Mouse (Mus musculus) hindbrain, embryonic 12.5 days (tissue): ENCODE data around the gene Usf1. TPM values are rescaled to one million over a fixed set of nuclear protein-coding genes. Genes with fewer than 3 reads are reported as not detected.

Source experiments
- ATAC-seq: fragments of 200-750 bp; cut with Nextera tagmentation; 2 replicates; pipeline ENCODE4 v1.8.0; 2017; ENCODE audit warnings: moderate TSS enrichment; ENCODE audit not compliant: low FRiP score
- H3K27ac ChIP-seq: fragments of 300-500 bp; sonication (generic); 2 replicates; pipeline ENCODE4 v1.5.1; 2016; ENCODE audit warnings: mild to moderate bottlenecking
- H3K27me3 ChIP-seq: fragments of 300-500 bp; sonication (generic); 2 replicates; pipeline ENCODE4 v1.6.1; 2016; ENCODE audit warnings: mild to moderate bottlenecking
- H3K36me3 ChIP-seq: fragments of 300-500 bp; sonication (generic); 2 replicates; pipeline ENCODE4 v1.6.1; 2016; ENCODE audit warnings: mild to moderate bottlenecking
- H3K4me1 ChIP-seq: fragments of 300-500 bp; sonication (generic); 2 replicates; pipeline ENCODE4 v1.6.1; 2016
- H3K4me2 ChIP-seq: fragments of 300-500 bp; sonication (generic); replicated peaks from 2 replicates; pipeline ENCODE4 v1.6.1; 2016; ENCODE audit warnings: mild to moderate bottlenecking
- H3K4me3 ChIP-seq: fragments of 300-500 bp; sonication (generic); 2 replicates; pipeline ENCODE4 v1.5.1; 2016; ENCODE audit warnings: mild to moderate bottlenecking
- H3K9ac ChIP-seq: fragments of 300-500 bp; sonication (generic); 2 replicates; pipeline ENCODE4 v1.6.1; 2016; ENCODE audit warnings: mild to moderate bottlenecking, moderate library complexity
- H3K9me3 ChIP-seq: fragments of 300-500 bp; sonication (generic); replicated peaks from 2 replicates; pipeline ENCODE4 v1.6.1; 2016; ENCODE audit warnings: mild to moderate bottlenecking
- WGBS: fragments of 180-500 bp; shearing (Covaris S2); methylation state at CpG from one replicate; pipeline ENCODE4 v1.1.7; 2016; 5-methylcytosine and 5-hydroxymethylcytosine counted together
- polyA plus RNA-seq: library from polyadenylated mRNA; unstranded; fragments of >200 nt; fragmentation: Nextera tagmentation; extraction: Ambion mirVana; gene quantifications from 2 replicates; pipeline ENCODE4 v1.2.1, GENCODE M21; 2016

The Usf1 gene
- polyA plus RNA-seq, 1 experiment from 2014 or later, result 175 TPM

GRCm38 (mm10) chr1:171441466-171442412 is 30.6 kb downstream of the Usf1 start:
- Histone ChIP-seq H3K4me3 (no peak overlapping the region), H3K27me3 (peaks cover 35% of the 10 kb centered on the region), H3K36me3 (no peaks in the 10 kb centered on the region), H3K4me1 (peaks cover 5% of the 10 kb centered on the region), H3K4me2 (no peak overlapping the region), H3K9ac (no peak overlapping the region), H3K27ac (no peak overlapping the region), H3K9me3 (peaks cover 9% of the 10 kb centered on the region)
- ATAC-seq, result no peak
- WGBS, result 54% methylated on average over 7 of the region's 7 CpGs

GRCm38 (mm10) chr1:171442413-171442760 is 31.3 kb downstream of the Usf1 start:
- Histone ChIP-seq H3K4me2 (no peak overlapping the region), H3K27ac (no peak overlapping the region), H3K9ac (no peak overlapping the region), H3K4me1 (peaks cover 2% of the 10 kb centered on the region), H3K36me3 (no peaks in the 10 kb centered on the region), H3K27me3 (peaks cover 28% of the 10 kb centered on the region), H3K9me3 (peaks cover 9% of the 10 kb centered on the region), H3K4me3 (no peak overlapping the region)
- no peak for ATAC-seq
- WGBS, result 65% methylated on average over 8 of the region's 8 CpGs

GRCm38 (mm10) chr1:171445050-171445449 is 33.9 kb downstream of the Usf1 start:
- Histone ChIP-seq H3K27me3 (peaks cover 2% of the 10 kb centered on the region), H3K4me1 (no peaks in the 10 kb centered on the region), H3K9ac (no peak overlapping the region), H3K27ac (no peak overlapping the region), H3K4me2 (no peak overlapping the region), H3K36me3 (no peaks in the 10 kb centered on the region), H3K4me3 (no peak overlapping the region), H3K9me3 (peaks cover 9% of the 10 kb centered on the region)
- ATAC-seq, result no peak
- 91% methylated on average over 5 of the region's 5 CpGs for WGBS

GRCm38 (mm10) chr1:171446854-171447253 is 35.7 kb downstream of the Usf1 start:
- Histone ChIP-seq H3K9me3 (peaks cover 9% of the 10 kb centered on the region), H3K9ac (no peak overlapping the region), H3K36me3 (no peaks in the 10 kb centered on the region), H3K4me1 (no peaks in the 10 kb centered on the region), H3K27ac (no peak overlapping the region), H3K27me3 (no peaks in the 10 kb centered on the region), H3K4me3 (no peak overlapping the region), H3K4me2 (no peak overlapping the region)
- WGBS, result 79% methylated on average over 7 of the region's 7 CpGs
- ATAC-seq, result no peak

GRCm38 (mm10) chr1:171447692-171448091 is 36.6 kb downstream of the Usf1 start:
- 72% methylated on average over 10 of the region's 10 CpGs for WGBS

GRCm38 (mm10) chr1:171450062-171450461 is 38.9 kb downstream of the Usf1 start:
- Histone ChIP-seq H3K4me1 (no peaks in the 10 kb centered on the region), H3K36me3 (no peaks in the 10 kb centered on the region), H3K4me2 (no peak overlapping the region), H3K9ac (no peak overlapping the region), H3K27ac (no peak overlapping the region), H3K9me3 (no peaks in the 10 kb centered on the region; the same call in 1 of the 2 replicates), H3K4me3 (no peak overlapping the region), H3K27me3 (no peaks in the 10 kb centered on the region)
- ATAC-seq, result no peak
- WGBS, result 88% methylated on average over 11 of the region's 11 CpGs

More at GRCm38 (mm10) chr1:171447692-171448091, 36.6 kb downstream of the Usf1 start:
- Histone ChIP-seq H3K27ac (no peak overlapping the region), H3K9ac (no peak overlapping the region), H3K4me1 (no peaks in the 10 kb centered on the region), H3K27me3 (no peaks in the 10 kb centered on the region), H3K36me3 (no peaks in the 10 kb centered on the region), H3K4me3 (no peak overlapping the region), H3K9me3 (peaks cover 9% of the 10 kb centered on the region), H3K4me2 (no peak overlapping the region)
- ATAC-seq, result no peak

GRCm38 (mm10) chr1:171451001-171451400 is 39.9 kb downstream of the Usf1 start:
- Histone ChIP-seq H3K4me3 (no peak overlapping the region), H3K9ac (no peak overlapping the region), H3K36me3 (no peaks in the 10 kb centered on the region), H3K4me2 (no peak overlapping the region), H3K4me1 (no peaks in the 10 kb centered on the region), H3K9me3 (no peaks in the 10 kb centered on the region; the same call in 1 of the 2 replicates), H3K27ac (no peak overlapping the region), H3K27me3 (no peaks in the 10 kb centered on the region)
- no peak for ATAC-seq
- WGBS, result 88% methylated on average over 10 of the region's 10 CpGs

GRCm38 (mm10) chr1:171452522-171452921 is 41.4 kb downstream of the Usf1 start:
- Histone ChIP-seq H3K27me3 (no peaks in the 10 kb centered on the region), H3K36me3 (no peaks in the 10 kb centered on the region), H3K9me3 (no peaks in the 10 kb centered on the region), H3K9ac (no peak overlapping the region), H3K4me2 (no peak overlapping the region), H3K4me1 (no peaks in the 10 kb centered on the region), H3K4me3 (no peak overlapping the region), H3K27ac (no peak overlapping the region)
- ATAC-seq, result no peak
- WGBS, result 80% methylated on average over 5 of the region's 5 CpGs

- Histone ChIP-seq H3K9ac (no peak overlapping the region), H3K9me3 (no peaks in the 10 kb centered on the region), H3K4me1 (no peaks in the 10 kb centered on the region), H3K4me3 (no peak overlapping the region), H3K4me2 (no peak overlapping the region), H3K36me3 (no peaks in the 10 kb centered on the region), H3K27ac (no peak overlapping the region), H3K27me3 (no peaks in the 10 kb centered on the region)
- 92% methylated on average over 5 of the region's 5 CpGs for WGBS
- ATAC-seq, result no peak
Measured at GRCm38 (mm10) chr1:171452923-171453322, 41.8 kb downstream of the Usf1 start.

GRCm38 (mm10) chr1:171454926-171455325 is 43.8 kb downstream of the Usf1 start:
- H3K4me1 ChIP-seq, result peaks cover 3% of the 10 kb centered on the region; the same call in 1 of the 2 replicates
- 87% methylated on average over 6 of the region's 6 CpGs for WGBS
- H3K9me3 ChIP-seq, result no peaks in the 10 kb centered on the region

GRCm38 (mm10) chr1:171457568-171457967 is 46.5 kb downstream of the Usf1 start:
- no peaks in the 10 kb centered on the region for H3K36me3 ChIP-seq
- no peaks in the 10 kb centered on the region for H3K27me3 ChIP-seq
- H3K27ac ChIP-seq, result no peak overlapping the region
- no peak overlapping the region for H3K4me3 ChIP-seq
- H3K9me3 ChIP-seq, result no peaks in the 10 kb centered on the region
- H3K4me1 ChIP-seq, result peaks cover 5% of the 10 kb centered on the region; the same call in 1 of the 2 replicates
- H3K4me2 ChIP-seq, result no peak overlapping the region
- no peak for ATAC-seq
- H3K9ac ChIP-seq, result no peak overlapping the region
- WGBS, result 100% methylated on average over 1 of the region's 1 CpGs

More at GRCm38 (mm10) chr1:171454926-171455325, 43.8 kb downstream of the Usf1 start:
- H3K9ac ChIP-seq, result no peak overlapping the region
- no peak overlapping the region for H3K27ac ChIP-seq
- no peak overlapping the region for H3K4me3 ChIP-seq
- H3K4me2 ChIP-seq, result no peak overlapping the region
- H3K27me3 ChIP-seq, result no peaks in the 10 kb centered on the region
- H3K36me3 ChIP-seq, result no peaks in the 10 kb centered on the region
- no peak for ATAC-seq

GRCm38 (mm10) chr1:171459791-171460190 is 48.7 kb downstream of the Usf1 start:
- Histone ChIP-seq H3K36me3 (no peaks in the 10 kb centered on the region), H3K9me3 (no peaks in the 10 kb centered on the region), H3K9ac (no peak overlapping the region), H3K4me1 (peaks cover 5% of the 10 kb centered on the region; the same call in 1 of the 2 replicates), H3K4me3 (no peak overlapping the region), H3K27me3 (no peaks in the 10 kb centered on the region), H3K27ac (no peak overlapping the region), H3K4me2 (no peak overlapping the region)
- 62% methylated on average over 5 of the region's 5 CpGs for WGBS
- no peak for ATAC-seq
